Mouse (Mus musculus) CD4-positive helper T cell, adult 2 months (primary cell): ENCODE data around the gene Dock1.

ENCODE experiments used
- DNase-seq: peaks from one replicate; pipeline ENCODE4 v3.0.0-alpha.2; 2012; ENCODE audit warnings: low read depth, missing footprints, low spot score

Dock1 gene

DNA sequence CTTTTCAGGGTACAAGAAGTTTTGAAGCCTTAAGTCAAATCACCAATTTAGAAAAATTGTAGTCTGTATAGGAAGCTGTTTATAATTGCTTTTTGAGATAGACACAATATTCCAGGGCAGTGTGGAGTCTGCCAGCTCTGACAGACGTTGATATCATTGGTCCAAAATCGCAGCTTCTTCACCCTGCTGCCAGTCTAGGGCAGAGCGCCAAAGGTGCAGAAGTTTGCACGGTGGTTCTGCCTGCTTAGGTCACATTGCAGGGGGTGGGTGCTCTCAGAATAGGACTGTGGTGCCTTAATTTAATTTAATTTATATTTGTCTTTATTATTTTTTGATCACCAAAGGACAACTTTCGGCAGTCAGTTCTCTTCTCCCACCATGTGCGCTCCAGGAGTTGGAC, 288.6 kb downstream of the Dock1 start:
- DNase-seq: no peak

DNA sequence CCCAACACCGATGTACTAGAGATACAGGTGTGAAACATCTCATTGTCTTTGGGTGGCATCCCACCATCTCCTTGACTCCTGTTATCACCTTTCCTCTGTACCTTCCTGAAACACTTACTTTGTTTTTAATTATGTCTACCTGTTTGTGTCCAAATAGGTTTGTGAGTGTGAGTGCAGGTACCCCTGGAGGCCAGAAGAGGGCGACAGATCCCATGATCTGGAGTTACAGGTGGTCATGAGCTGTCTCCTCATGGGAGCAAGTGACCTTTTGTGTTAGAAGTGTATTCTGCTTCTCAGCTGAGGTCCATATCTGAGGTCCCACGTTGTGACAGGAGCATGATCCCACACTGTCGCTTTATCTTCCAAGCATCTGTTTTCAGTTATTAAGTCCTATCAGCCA, 290.4 kb downstream of the Dock1 start:
- DNase-seq: no peak

DNA sequence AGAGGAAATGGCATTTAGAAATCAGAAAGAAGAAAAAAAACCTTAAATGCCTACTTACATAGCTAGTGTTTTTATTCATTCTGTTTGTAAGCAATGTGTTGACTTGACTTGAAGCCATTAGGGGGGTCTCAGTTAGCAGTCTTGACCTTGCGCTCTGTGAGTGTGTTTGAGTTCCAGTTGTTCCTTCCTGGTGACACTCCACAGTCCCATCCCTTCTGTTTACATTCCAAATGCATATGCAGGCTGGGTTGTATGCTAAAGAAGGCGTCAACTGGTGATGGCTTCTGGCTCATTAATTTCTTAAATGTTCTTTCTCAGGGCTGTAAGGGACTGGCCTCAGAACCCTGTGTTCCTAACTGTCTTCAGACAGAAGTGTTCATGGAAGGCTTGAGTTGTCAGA, 291.2 kb downstream of the Dock1 start:
- DNase-seq: no peak

DNA sequence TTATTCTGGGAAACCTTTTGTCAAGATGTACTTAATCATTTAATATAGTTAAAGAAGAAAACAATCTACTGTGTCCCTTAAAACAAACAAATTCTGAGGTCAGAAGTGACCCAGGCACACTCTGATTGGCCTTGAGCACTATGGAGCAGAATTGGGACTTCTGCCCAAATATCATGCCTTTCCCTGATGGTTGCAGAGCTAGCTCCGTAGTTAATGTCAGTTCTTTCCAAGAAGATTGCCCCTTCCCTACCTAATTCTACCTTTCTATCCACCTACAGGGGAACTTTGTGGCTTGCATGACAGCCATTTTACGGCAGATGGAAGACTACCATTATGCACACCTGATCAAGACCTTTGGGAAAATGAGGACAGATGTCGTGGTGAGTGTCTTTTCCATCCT, 319.8 kb downstream of the Dock1 start:
- DNase-seq: no peak

DNA sequence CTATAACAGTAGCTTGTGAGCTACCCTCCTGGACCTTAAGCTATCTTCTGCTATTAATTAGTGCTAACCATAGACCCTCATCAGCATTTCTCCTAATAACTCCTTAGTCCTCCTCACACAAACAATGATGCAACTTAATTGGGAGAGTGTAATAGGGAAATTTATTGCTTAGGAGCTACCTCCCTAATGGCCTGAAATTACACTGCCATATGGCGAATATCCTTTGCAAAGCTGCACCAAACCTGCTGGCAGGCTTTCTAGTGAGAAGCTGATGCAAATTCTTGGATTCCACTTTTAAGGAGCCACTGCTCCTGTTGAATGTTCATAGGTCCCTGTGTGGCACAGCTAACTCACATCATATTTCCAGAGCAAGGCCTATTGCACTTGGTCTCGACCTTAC, 320.5 kb downstream of the Dock1 start:
- DNase-seq: no peak

DNA sequence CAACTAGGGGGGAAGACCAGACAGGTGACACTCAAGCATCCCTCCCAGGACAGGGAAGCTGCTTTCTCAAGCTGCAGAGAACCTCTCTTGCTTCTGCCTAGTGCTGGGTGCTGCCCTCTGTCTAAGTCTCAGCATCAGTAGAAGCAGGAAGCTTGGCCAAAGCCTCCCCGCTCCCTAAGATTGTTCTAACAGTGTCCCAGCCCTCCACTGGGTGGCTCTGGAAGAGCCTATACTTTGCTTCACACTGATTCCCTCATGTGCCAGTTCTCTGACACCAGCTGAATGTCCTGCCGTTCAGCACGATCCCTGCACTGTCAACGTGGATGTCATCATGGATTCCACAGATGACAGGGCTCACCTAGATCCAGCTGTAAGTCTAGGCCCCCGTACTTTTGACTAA, 324.5 kb downstream of the Dock1 start:
- no peak for DNase-seq

DNA sequence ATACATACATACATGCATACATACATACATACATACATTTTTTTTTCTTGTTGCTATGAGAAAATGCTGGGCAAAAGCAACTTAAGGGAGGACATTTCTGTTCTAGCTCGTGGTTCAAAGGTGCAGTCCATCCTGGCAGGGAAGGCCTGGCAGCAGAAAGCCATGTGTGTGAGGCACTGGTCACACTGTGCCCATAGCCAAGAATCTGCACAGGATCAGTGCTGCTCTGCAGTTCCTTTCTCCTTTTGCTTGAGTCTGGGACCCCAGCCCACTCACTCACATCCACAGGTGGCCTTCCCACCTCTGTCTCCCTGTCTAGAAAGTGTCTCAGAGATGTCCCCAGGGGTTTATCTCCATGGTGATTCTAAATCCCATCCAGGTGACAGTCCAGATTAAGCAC, 331.8 kb downstream of the Dock1 start:
- DNase-seq: no peak

DNA sequence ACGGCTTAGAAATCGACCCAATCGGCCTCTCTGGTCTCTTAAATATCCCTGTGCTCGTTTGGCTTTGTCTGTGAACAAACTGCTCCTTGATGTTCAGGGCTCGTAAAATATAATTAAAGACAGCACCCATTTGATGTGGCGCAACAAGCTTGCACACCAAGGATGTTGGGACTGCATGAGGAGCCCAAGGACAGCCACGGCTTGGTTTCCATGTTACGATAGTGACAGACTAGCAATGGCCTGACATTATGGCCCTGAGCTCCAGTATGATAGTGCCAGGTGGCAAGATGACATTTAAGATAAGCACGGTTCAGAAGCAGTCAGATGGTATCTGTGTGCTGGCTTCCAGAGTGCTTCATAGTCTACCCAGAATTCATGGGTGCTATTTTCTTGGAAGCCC, 332.4 kb downstream of the Dock1 start:
- no peak for DNase-seq

DNA sequence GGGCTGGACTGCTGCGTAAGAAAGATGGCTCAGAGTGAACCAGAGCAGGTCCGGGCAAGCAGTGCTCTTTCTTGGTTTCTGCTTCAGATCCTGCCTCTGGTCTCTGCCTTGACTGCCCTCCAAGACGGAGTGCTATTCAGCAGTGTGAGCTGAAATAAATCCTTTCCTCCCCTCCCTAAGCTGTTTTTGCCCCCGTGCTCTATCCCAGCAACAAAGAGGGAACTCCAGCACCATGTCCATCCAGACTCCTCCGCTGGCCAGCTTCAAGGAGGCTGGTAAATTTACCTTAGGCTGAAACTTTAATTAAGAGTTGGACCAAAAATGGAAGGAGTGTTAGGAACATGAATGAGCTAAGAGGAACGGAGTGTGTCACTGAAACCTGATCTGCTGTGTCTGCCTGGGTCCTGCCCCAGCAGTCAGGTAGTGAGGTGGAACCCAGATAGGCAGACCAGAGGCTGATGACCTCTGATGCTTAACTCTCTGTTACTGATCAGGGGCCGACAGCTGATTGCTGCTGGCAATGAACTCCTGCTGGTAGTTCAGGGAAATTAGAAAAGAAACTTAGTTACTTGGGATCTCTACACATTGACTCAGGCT, 335.6 kb downstream of the Dock1 start:
- no peak for DNase-seq

DNA sequence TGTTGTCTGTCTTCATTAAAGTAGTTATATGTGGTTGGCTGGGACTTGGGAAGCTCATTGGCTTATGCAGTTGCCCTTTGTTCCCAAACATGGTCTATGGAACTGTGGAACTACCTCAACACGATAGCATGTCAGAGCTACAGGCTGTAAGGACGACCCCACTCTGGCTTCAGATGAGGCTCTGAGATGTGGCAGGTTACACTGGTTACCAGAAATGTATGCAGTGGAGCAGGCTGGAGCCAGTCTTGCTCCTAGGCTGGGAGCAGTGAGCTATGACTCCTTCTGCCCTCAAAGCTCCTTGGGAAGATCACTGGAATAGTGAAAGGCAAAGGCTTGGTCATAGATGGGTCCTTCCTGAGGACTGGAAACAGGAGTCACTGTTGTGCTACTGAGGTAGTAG, 337.6 kb downstream of the Dock1 start:
- DNase-seq: no peak

DNA sequence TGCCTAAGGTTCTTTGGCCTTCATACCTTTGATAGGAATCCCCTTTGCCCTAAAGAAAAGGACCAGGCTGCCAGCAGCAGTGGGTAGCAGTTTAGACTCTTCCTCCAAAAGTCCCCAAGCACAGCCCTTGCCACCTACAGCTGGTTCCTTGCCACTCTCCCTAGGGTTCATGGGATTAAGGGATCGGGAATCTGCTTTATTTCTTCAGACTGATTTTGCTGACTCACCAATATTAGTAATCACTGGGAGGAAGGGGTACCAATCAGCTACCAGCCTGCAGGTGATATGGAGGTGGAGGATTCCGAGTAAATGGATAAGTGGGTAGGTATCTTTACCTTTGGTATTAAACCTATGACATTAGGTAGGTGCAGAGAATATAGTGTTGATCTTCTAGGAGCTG, 340.5 kb downstream of the Dock1 start:
- DNase-seq: no peak

DNA sequence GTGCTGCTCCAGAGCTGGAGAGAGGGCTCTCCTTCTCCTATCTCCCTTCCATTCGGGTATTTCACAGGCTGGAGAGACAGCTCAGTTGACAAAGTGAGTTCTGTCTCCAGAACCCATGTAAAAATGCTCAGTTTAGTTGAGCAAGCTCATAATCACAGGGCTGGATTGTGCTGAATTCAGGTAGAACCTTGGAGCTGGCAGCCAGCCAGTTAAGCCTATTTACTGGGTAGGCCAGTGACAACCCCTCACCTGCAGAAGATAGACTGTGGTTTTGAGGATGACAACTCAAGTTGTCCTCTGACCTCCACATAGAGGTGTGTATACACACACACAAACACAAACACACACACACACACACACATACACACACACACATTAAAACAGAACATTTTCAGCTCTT, 347.1 kb downstream of the Dock1 start:
- DNase-seq: no peak

DNA sequence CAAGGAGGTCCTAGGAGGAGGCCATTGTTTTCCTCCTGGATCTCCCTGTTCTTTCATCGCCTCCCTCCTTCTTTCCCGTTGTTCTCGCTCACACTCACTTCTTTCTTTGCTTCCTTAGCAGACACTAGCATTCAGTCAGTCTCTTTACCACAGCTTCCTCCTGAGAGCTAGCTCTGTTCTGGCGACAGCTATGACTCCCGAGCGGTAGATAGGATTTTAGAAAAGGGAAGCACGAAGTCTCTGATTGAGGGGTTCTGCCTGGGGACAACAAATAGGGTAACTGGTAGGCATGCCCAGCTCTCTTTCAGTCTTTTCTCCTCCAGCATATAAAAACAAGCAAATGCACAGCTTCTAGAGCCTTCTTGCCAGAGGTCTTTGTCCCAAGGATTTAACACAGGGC, 350.3 kb downstream of the Dock1 start:
- no peak for DNase-seq

DNA sequence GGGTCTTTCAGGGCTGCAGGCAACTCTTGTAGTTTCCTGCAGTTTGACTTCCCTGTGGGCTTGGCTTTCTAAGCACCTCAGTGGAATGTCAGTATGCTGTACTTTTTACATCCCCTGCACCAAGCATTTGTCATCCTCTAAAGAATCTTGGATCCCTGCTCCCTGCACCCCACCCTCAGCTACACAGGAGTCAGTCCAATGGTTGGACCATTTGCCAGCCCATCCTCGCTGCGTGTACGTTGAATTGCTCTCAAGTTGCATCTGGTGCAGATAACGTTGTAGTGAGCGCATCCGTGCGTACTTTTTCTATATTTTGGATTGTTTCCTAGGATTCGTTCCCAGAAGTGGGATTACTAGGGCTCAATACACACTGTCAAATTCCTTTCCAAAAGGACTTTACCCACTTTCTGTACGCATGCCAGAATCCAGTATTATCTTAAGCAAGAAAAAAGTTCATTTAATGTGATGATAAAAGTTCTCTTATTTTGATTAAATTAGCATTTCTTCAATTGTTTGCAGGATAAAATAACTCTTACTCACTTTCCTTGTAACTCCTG, 351.2 kb downstream of the Dock1 start:
- DNase-seq: no peak

DNA sequence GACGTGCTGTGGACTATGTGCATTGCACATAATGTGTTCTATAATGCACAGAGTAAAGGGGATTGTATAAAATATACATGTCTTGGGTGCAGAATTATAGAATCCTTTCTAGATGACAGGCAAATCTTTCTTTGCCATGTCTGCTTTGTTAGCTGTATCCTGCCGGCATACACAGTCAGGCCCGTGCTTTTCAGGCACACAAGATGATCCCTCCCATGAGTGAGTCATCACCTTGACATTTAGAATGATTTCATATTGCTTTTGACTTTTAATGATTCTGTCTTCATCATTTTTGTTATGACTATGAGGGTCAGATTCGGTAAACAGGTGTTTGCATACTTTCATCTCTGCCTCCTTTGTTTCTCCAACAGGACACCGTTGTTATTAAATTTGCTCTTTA, 354.1 kb downstream of the Dock1 start:
- no peak for DNase-seq

DNA sequence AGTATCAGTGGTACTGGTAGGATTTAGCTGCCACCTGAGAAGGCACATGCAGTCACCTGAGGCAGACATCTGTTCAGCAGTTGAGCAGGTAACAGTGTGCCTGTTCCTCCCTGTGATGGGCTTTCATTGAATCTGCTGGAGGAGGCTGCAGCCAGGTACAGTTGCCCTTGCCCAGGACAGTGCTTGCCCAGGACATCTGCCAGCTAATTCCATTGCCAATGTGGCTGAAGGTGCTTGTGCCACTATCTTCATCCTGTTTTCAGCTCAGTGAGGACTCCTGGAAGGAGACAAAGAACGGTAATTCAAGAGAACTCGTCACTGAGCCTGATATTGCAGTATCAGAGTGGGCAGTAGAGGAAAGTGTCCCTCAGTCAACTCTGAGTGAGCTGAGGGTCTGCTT, 358.3 kb downstream of the Dock1 start:
- DNase-seq: no peak

DNA sequence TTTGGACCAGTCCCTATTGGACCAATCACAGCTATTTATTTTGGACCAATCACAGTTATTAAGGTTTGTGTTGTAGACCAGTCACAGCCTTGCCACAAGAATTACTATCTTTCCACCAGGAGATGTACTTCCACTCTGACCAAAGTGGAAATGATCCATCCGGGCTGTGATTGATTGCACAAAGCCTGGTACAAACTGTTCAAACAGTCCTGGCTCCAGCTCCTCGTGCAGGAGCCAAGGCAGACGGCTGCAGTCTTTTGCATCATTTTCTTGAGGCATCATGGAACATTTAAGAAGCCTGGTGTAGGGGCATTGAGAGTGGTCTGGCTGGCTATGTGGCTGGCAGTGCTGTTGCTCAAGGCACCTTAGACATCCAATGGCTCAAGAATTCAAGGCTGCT, 358.7 kb downstream of the Dock1 start:
- DNase-seq: no peak

DNA sequence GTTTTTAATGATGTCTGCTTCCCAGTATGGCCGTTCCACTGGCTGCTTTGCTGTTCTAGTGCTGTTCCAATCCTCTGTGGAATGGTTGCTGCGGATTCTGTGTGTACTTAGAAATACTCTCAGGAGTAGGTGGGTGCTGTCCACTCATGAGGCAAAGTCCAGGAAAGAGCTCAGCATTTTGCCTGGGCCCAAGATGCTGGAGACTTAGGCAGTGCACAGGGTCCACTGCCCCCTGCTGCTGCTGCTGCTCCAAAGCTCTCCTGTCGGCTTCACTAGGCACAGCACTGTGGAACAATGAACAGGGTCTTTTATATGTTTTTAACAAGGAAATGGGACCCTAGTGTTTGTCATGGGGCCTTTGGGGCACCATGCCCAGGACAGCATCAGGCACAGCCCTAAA, 361.0 kb downstream of the Dock1 start:
- no peak for DNase-seq

DNA sequence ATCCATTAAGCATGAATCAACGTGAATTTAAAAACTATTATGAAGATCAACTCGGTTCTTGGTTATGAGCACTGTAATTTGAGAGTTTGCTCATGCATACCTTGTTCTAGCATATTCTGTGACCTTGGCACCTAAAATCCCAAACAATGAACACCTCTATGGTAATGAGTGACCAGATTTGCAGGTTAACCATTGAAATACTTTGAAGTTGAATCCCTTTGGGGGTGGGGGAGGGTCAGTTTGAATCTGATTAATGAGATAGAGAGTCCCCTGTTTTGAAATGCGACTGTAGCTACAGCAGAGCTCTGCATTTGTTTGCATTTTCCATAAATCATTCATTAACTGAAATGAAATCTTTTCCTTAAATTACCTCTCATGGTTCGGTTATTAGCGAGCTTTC, 364.4 kb downstream of the Dock1 start:
- DNase-seq: no peak

DNA sequence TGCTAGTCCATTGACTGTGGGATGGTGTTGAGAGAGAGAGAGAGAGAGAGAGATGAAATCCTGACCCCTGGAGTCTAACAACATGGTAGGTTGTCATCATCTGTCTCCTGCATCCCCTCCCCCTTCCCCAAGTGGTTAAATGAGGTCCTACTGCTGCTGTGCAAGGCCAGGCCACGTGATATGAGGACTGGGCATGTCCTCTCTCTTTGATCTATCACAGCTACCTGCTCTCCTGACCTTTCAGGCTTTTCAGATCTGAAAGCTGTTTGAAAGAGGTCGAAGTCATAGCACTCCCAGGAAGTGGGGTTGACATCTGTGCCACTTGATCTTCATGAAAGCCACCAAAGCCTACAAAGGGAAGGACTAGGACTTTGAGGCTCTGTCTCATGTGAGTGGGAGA, 365.2 kb downstream of the Dock1 start:
- no peak for DNase-seq

DNA sequence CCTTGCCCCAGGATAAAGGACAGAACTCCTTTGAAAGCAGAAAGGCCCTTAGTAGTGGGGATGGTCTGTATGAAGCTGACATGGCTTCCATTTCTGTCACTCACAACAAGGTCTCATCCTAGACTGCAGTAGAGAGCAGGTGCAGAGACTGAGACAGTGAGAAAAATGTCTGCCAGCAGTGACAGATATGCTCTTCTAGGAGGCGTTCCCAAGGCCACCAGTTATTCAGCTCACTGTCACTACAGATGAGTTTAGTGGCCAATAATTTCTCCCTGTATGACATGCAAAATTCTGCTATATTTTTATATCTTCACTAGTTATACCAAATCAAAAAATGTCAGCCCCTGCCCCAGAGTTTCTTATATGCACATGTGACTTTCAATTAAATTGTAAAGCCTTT, 368.5 kb downstream of the Dock1 start:
- no peak for DNase-seq

DNA sequence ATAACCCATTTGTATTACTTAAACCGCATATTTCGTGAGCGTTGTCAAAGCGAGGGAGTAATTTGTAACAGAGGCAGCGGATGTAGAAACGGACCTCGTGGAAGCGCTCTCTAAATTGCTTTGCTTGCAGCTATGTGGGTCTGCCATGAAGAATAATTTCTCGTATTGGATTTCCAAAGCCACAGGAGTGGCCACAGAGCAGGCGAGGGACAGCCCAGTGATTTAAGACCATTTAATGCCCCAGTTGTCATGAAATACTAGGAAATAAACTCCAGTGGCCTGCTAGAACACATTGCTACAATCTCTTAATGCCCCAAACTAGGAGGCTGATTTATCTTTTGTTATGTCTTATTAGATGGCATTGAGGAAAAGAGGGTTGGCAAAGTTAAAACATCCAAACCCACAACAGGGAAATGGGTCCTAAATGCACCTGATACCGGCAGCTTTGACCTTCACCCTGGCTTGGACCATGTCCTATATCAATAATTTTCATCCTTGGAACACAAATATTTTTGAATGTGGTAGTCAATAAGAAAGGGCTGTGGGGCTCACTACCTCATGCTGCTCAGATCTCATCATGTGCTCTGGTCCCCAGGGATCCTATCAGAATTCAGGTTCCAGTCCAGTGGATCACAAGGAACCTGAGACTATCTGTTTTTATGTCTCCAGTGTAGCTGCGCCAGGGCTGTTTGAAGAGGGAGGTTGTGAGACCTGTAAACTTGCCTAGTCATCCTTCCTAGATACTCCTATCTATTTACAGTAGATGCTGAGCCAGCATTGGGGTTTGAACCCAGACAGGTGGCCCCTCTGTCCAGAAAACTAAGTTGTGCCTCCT, 373.7 kb downstream of the Dock1 start:
- no peak for DNase-seq

DNA sequence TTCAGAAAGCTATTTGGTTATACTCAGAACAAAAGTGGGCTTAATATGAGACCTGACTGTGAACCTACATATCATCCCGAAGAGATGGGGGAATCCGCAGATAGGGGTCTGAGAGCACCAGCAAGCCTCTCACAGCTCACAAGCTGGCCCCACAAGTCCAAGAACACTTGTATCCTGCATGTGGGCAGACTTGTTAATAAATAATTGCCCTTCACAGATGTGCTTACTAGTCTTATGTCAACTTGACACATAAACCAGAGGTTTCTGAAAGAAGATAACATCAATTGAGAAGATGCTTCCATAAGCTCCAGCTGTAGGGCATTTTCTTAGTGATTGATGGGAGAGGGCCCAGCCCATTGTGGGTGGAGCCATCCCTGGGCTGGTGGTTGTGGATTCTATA, 379.0 kb downstream of the Dock1 start:
- no peak for DNase-seq
